Mouse (Mus musculus): ENCODE results near the gene Vmn2r83. TPM values are rescaled to one million over a fixed set of nuclear protein-coding genes. Genes with fewer than 3 reads are reported as not detected.
"Not testable (repeated sequence)": the region's sequence is repeated elsewhere in the genome, so short reads cannot be mapped to it uniquely, and the experiment has no call there.

The Vmn2r83 gene
- polyA plus RNA-seq (2015; fragmentation: Nextera tagmentation; extraction: Ambion mirVana) = not detected in 2 replicates

GRCm38 (mm10) chr10:79468431-79468830 lies at the start of gene Vmn2r83:
Gene Vmn2r83 (plus strand): TSS chr10:79468731.
- Histone ChIP-seq H3K4me2 (no peak within 1 kb of the TSS), H3K9ac (no peak within 1 kb of the TSS), H3K27ac (no peak within 1 kb of the TSS), H3K4me1 (no peaks in the 10 kb centered on the region), H3K9me3 (replicated peaks) (no peaks in the 10 kb centered on the region), H3K27me3 (no peaks in the 10 kb centered on the region), H3K36me3 (ENCODE audit: poor library complexity, severe bottlenecking) (no peaks in the 10 kb centered on the region), H3K4me3 (no peak within 1 kb of the TSS)
- ATAC-seq = no peak

- H3K27me3 ChIP-seq; H3K9me3 ChIP-seq (replicated peaks); H3K4me3 ChIP-seq; H3K4me2 ChIP-seq; H3K27ac ChIP-seq; H3K9ac ChIP-seq; H3K36me3 ChIP-seq (ENCODE audit: poor library complexity, severe bottlenecking); H3K4me1 ChIP-seq; ATAC-seq: not testable (repeated sequence)
- WGBS = 88% methylated on average over 23 of the region's 23 CpGs
Measured at GRCm38 (mm10) chr10:79435141-79435820, 33.2 kb upstream of the Vmn2r83 start.

- no peaks in the 10 kb centered on the region for H3K36me3 ChIP-seq (ENCODE audit: poor library complexity, severe bottlenecking)
- no peak overlapping the region for H3K9ac ChIP-seq
- no peak for ATAC-seq
- H3K4me2 ChIP-seq = no peak overlapping the region
- H3K9me3 ChIP-seq (replicated peaks) = no peaks in the 10 kb centered on the region
- no peak overlapping the region for H3K4me3 ChIP-seq
- no peaks in the 10 kb centered on the region for H3K27me3 ChIP-seq
- no peaks in the 10 kb centered on the region for H3K4me1 ChIP-seq
- 67% methylated on average over 3 of the region's 3 CpGs for WGBS
- no peak overlapping the region for H3K27ac ChIP-seq
Measured at GRCm38 (mm10) chr10:79495886-79496285, 27.4 kb downstream of the Vmn2r83 start.

GRCm38 (mm10) chr10:79496701-79497288 lies 28.3 kb downstream of the Vmn2r83 start:
- no peaks in the 10 kb centered on the region for H3K9me3 ChIP-seq (replicated peaks)
- H3K4me3 ChIP-seq = no peak overlapping the region
- no peak overlapping the region for H3K4me2 ChIP-seq
- 52% methylated on average over 2 of the region's 2 CpGs for WGBS
- H3K4me1 ChIP-seq = no peaks in the 10 kb centered on the region
- no peaks in the 10 kb centered on the region for H3K36me3 ChIP-seq (ENCODE audit: poor library complexity, severe bottlenecking)
- no peak for ATAC-seq
- H3K9ac ChIP-seq = no peak overlapping the region
- H3K27ac ChIP-seq = no peak overlapping the region
- H3K27me3 ChIP-seq = no peaks in the 10 kb centered on the region

- Histone ChIP-seq H3K9ac (no peak overlapping the region), H3K27me3 (no peaks in the 10 kb centered on the region), H3K4me3 (no peak overlapping the region), H3K9me3 (replicated peaks) (no peaks in the 10 kb centered on the region), H3K36me3 (ENCODE audit: poor library complexity, severe bottlenecking) (no peaks in the 10 kb centered on the region), H3K4me2 (no peak overlapping the region), H3K27ac (no peak overlapping the region), H3K4me1 (no peaks in the 10 kb centered on the region)
- no peak for ATAC-seq
- 71% methylated on average over 6 of the region's 6 CpGs for WGBS
Measured at GRCm38 (mm10) chr10:79502830-79503644, 34.5 kb downstream of the Vmn2r83 start.

GRCm38 (mm10) chr10:79506709-79507108 lies 38.2 kb downstream of the Vmn2r83 start:
- H3K9ac ChIP-seq = no peak overlapping the region
- no peak overlapping the region for H3K4me3 ChIP-seq
- no peak for ATAC-seq
- no peaks in the 10 kb centered on the region for H3K27me3 ChIP-seq
- H3K4me2 ChIP-seq = no peak overlapping the region
- H3K36me3 ChIP-seq (ENCODE audit: poor library complexity, severe bottlenecking) = no peaks in the 10 kb centered on the region
- H3K9me3 ChIP-seq (replicated peaks) = no peaks in the 10 kb centered on the region
- no peak overlapping the region for H3K27ac ChIP-seq
- no peaks in the 10 kb centered on the region for H3K4me1 ChIP-seq
- WGBS = 88% methylated on average over 2 of the region's 2 CpGs

- no peak overlapping the region for H3K4me3 ChIP-seq
- WGBS = 83% methylated on average over 1 of the region's 1 CpGs
Measured at GRCm38 (mm10) chr10:79524433-79524832, 55.9 kb downstream of the Vmn2r83 start.

GRCm38 (mm10) chr10:79525456-79526325 lies 57.2 kb downstream of the Vmn2r83 start:
- H3K27me3 ChIP-seq = no peaks in the 10 kb centered on the region
- H3K27ac ChIP-seq = no peak overlapping the region
- H3K4me2 ChIP-seq = no peak overlapping the region
- H3K36me3 ChIP-seq (ENCODE audit: poor library complexity, severe bottlenecking) = peaks cover 6% of the 10 kb centered on the region
- H3K4me1 ChIP-seq = no peaks in the 10 kb centered on the region
- no peak overlapping the region for H3K4me3 ChIP-seq
- ATAC-seq = no peak
- WGBS = 91% methylated on average over 8 of the region's 8 CpGs
- no peaks in the 10 kb centered on the region for H3K9me3 ChIP-seq (replicated peaks)
- H3K9ac ChIP-seq = no peak overlapping the region

More at GRCm38 (mm10) chr10:79524433-79524832, 55.9 kb downstream of the Vmn2r83 start:
- no peak overlapping the region for H3K9ac ChIP-seq
- H3K27me3 ChIP-seq = no peaks in the 10 kb centered on the region
- no peaks in the 10 kb centered on the region for H3K9me3 ChIP-seq (replicated peaks)
- H3K36me3 ChIP-seq (ENCODE audit: poor library complexity, severe bottlenecking) = peaks cover 6% of the 10 kb centered on the region
- no peak for ATAC-seq
- H3K4me1 ChIP-seq = no peaks in the 10 kb centered on the region
- no peak overlapping the region for H3K27ac ChIP-seq
- H3K4me2 ChIP-seq = no peak overlapping the region

GRCm38 (mm10) chr10:79526661-79527452 lies 58.3 kb downstream of the Vmn2r83 start:
- ATAC-seq = no peak
- Histone ChIP-seq H3K4me3 (no peak overlapping the region), H3K36me3 (ENCODE audit: poor library complexity, severe bottlenecking) (peaks cover 6% of the 10 kb centered on the region), H3K9ac (no peak overlapping the region), H3K9me3 (replicated peaks) (no peaks in the 10 kb centered on the region), H3K27me3 (no peaks in the 10 kb centered on the region), H3K27ac (no peak overlapping the region), H3K4me2 (no peak overlapping the region), H3K4me1 (no peaks in the 10 kb centered on the region)
- WGBS = 91% methylated on average over 12 of the region's 12 CpGs

GRCm38 (mm10) chr10:79527453-79527845 lies 58.9 kb downstream of the Vmn2r83 start:
- Histone ChIP-seq H3K9ac (no peak overlapping the region), H3K4me3 (no peak overlapping the region), H3K4me2 (no peak overlapping the region), H3K4me1 (peaks cover 1% of the 10 kb centered on the region; the same call in 1 of the 2 replicates), H3K27ac (no peak overlapping the region), H3K36me3 (ENCODE audit: poor library complexity, severe bottlenecking) (peaks cover 6% of the 10 kb centered on the region), H3K27me3 (no peaks in the 10 kb centered on the region), H3K9me3 (replicated peaks) (no peaks in the 10 kb centered on the region)
- no peak for ATAC-seq
- 91% methylated on average over 6 of the region's 6 CpGs for WGBS

GRCm38 (mm10) chr10:79528081-79528480 lies 59.5 kb downstream of the Vmn2r83 start:
- Histone ChIP-seq H3K27me3 (no peaks in the 10 kb centered on the region), H3K4me2 (no peak overlapping the region), H3K9ac (no peak overlapping the region), H3K4me3 (no peak overlapping the region), H3K4me1 (peaks cover 8% of the 10 kb centered on the region), H3K36me3 (ENCODE audit: poor library complexity, severe bottlenecking) (peaks cover 6% of the 10 kb centered on the region), H3K9me3 (replicated peaks) (no peaks in the 10 kb centered on the region), H3K27ac (no peak overlapping the region)
- ATAC-seq = no peak
- 83% methylated on average over 3 of the region's 3 CpGs for WGBS
